Mouse (Mus musculus) subcutaneous adipose tissue, adult 2 months (tissue): ENCODE results near the gene Wdr72. TPM values are rescaled to one million over a fixed set of nuclear protein-coding genes. Genes with fewer than 3 reads are reported as not detected.

ENCODE experiments used
- polyA plus RNA-seq: library from polyadenylated mRNA; depleted of rRNA; stranded (reverse); fragments of >200 nt; gene quantifications from 2 replicates; pipeline ENCODE4 v1.2.3, GENCODE M21; 2012; ENCODE audit warnings: low replicate concordance; rRNA removed

Wdr72 gene
- 0.50 TPM in 1 of 2 replicates, not detected in the other for polyA plus RNA-seq

GRCm38 (mm10) chr9:74109761-74110460 lies at the start of gene Wdr72:
TSS of gene Wdr72 (plus strand) at chr9:74110356.

Other genes starting within 250 kb of the Wdr72 start
- gene Unc13c, start 141.4 kb upstream of the Wdr72 start, polyA plus RNA-seq = 0.14 TPM in 1 of 2 replicates, not detected in the other